Mouse (Mus musculus) layer of hippocampus, adult 6 months (tissue): ENCODE measurements around the gene Srp14. TPM values are rescaled to one million over a fixed set of nuclear protein-coding genes. Genes with fewer than 3 reads are reported as not detected.

Experiments
- long read RNA-seq, 2 experiments: library from polyadenylated mRNA; unstranded; transcript quantifications; one replicate each; pipeline ENCODE4 v2.0.0; 2019 to 2020
- polyA plus RNA-seq: library from polyadenylated mRNA; unstranded; fragments of <200 nt; fragmentation: Nextera tagmentation; gene quantifications from 2 replicates; pipeline ENCODE4 v1.2.3, GENCODE M21; 2021

Srp14 gene
- 582 and 588 TPM in 2 replicates for polyA plus RNA-seq
- long read RNA-seq, experiment 1, transcript Srp14-201 (5 exons, 798 nt): major isoform, 378 of 403 reads
- long read RNA-seq, experiment 1, partial matches to known transcripts: 16 of 403 reads
- long read RNA-seq, experiment 1, other reads (novel, unspliced or antisense): 7 of 403 reads
- long read RNA-seq, experiment 2, transcript Srp14-201 (5 exons, 798 nt): major isoform, 54 of 64 reads
- long read RNA-seq, experiment 2, partial matches to known transcripts: 4 of 64 reads
- long read RNA-seq, experiment 2, other reads (novel, unspliced or antisense): 3 of 64 reads

GRCm38 (mm10) chr2:118479550-118479909, at the start of gene Srp14:
Gene Srp14 (minus strand): TSS chr2:118479711.

Other genes with a start within 250 kb of the Srp14 start
- gene Fsip1, start 222.7 kb downstream of the Srp14 start, polyA plus RNA-seq: 0.45 and 1.1 TPM in 2 replicates
- 5.1 and 5.3 TPM in 2 replicates for gene Gpr176, start 106.3 kb downstream of the Srp14 start, polyA plus RNA-seq
- 3.2 and 4.2 TPM in 2 replicates for gene Eif2ak4, start 91.1 kb downstream of the Srp14 start, polyA plus RNA-seq
- 0.18 and 0.93 TPM in 2 replicates for gene Bmf, start 70.0 kb upstream of the Srp14 start, polyA plus RNA-seq
- gene Bub1b, start 118.5 kb upstream of the Srp14 start, polyA plus RNA-seq: 0.21 and 0.25 TPM in 2 replicates
- gene Pak6, start 183.6 kb upstream of the Srp14 start, polyA plus RNA-seq: 18.0 and 22.7 TPM in 2 replicates
- 4.7 and 4.9 TPM in 2 replicates for gene Ankrd63, start 224.3 kb upstream of the Srp14 start, polyA plus RNA-seq
- gene Plcb2, start 248.7 kb upstream of the Srp14 start, polyA plus RNA-seq: 1.7 and 2.6 TPM in 2 replicates